In genomic region chr15:60693751-60694500, GRCm38 (mm10) we compare ENCODE assay signal across 8 mouse cellular contexts.
DNase-seq lines count a peak whose midpoint lies in the region; ATAC-seq lines count a peak whose summit lies in the region.

No protein-coding gene starts in this region.

- ATAC-seq in granulocyte monocyte progenitor cell, adult 5-6 weeks (replicated peaks; ENCODE audit: poor library complexity, severe bottlenecking) = no peak; the same call in 1 of the 2 replicates

- peak; percentile 7 for DNase-seq in cerebellum, adult 8-10 months
- no peak for DNase-seq in cerebellum, adult 9-11 months
- DNase-seq in left cerebral cortex, adult 18-20 months (ENCODE audit: low spot score in 2 of 2) = peak; percentile 19 to 38
- no peak for DNase-seq in left cerebral cortex, adult 11 months (ENCODE audit: low spot score)
- DNase-seq in adrenal gland, postnatal 14 days = peak; percentile 61
- peak; percentile 48 to 82 for DNase-seq in kidney, postnatal 36 days
- DNase-seq in lung, postnatal 25 days (ENCODE audit: low spot score) = peak; percentile 34

Comparison
In these comparisons a context has a peak if more than half of its experiments do, and no peak if none do; other contexts are left out.
1. DNase-seq: peak in cerebellum, adult 8-10 months (single experiment), left cerebral cortex, adult 18-20 months (2 of 2), adrenal gland, postnatal 14 days (single experiment), kidney, postnatal 36 days (2 of 2) and lung, postnatal 25 days (single experiment); none in cerebellum, adult 9-11 months (single experiment) and left cerebral cortex, adult 11 months (single experiment).